Mouse (Mus musculus) liver, adult 2 months (tissue): Measurements from ENCODE around the gene Ppp1r12a. TPM values are rescaled to one million over a fixed set of nuclear protein-coding genes. Genes with fewer than 3 reads are reported as not detected.

ENCODE experiments used
- DNase-seq: peaks from one replicate; pipeline ENCODE4 v3.0.0-alpha.2; 2011; ENCODE audit warnings: low read depth, low spot score; ENCODE audit errors: extremely low read depth
- H3K27ac ChIP-seq: fragments of 200-500 bp; replicated peaks from 2 replicates; pipeline ENCODE4 v1.5.1; 2012; ENCODE audit warnings: low read depth, mild to moderate bottlenecking, control low read depth, inconsistent platforms, low read length; ENCODE audit not compliant: insufficient read depth
- H3K27me3 ChIP-seq: fragments of 200-500 bp; 2 replicates; pipeline ENCODE4 v1.6.1; 2012; ENCODE audit warnings: mild to moderate bottlenecking, moderate library complexity, low read length, inconsistent platforms; ENCODE audit not compliant: control insufficient read depth, insufficient read depth
- H3K36me3 ChIP-seq: fragments of 200-500 bp; 2 replicates; pipeline ENCODE4 v1.6.1; 2012; ENCODE audit warnings: low read length, inconsistent platforms; ENCODE audit not compliant: control insufficient read depth, insufficient read depth
- H3K4me1 ChIP-seq: fragments of 200-500 bp; 2 replicates; pipeline ENCODE4 v1.6.1; 2011; ENCODE audit warnings: low read length; ENCODE audit not compliant: control insufficient read depth, insufficient read depth
- H3K4me3 ChIP-seq: fragments of 200-500 bp; 2 replicates; pipeline ENCODE4 v1.5.1; 2011; ENCODE audit warnings: low read depth, mild to moderate bottlenecking, control low read depth, low read length, moderate library complexity; ENCODE audit not compliant: insufficient read depth
- H3K79me2 ChIP-seq: fragments of 200-500 bp; 2 replicates; pipeline ENCODE4 v1.6.1; 2012; ENCODE audit warnings: inconsistent platforms, mild to moderate bottlenecking, low read length, moderate library complexity; ENCODE audit not compliant: control insufficient read depth, insufficient read depth
- H3K9ac ChIP-seq: fragments of 200-500 bp; 2 replicates; pipeline ENCODE4 v1.6.1; 2012; ENCODE audit warnings: low read depth, mild to moderate bottlenecking, control low read depth, inconsistent platforms, low read length
- CTCF ChIP-seq: fragments of 200-500 bp; IDR thresholded peaks from 2 replicates; pipeline ENCODE4 v1.5.1; 2011; ENCODE audit warnings: low read depth, low read length, control low read depth
- POLR2A ChIP-seq: fragments of 200-500 bp; IDR thresholded peaks from 2 replicates; pipeline ENCODE4 v1.6.1; 2011; ENCODE audit warnings: low read length, control low read depth; ENCODE audit not compliant: insufficient read depth; ENCODE audit errors: extremely low read depth
- WGBS: fragments of 180-500 bp; shearing (Covaris S2); methylation state at CpG from one replicate; pipeline ENCODE4 v1.1.7; 2018; 5-methylcytosine and 5-hydroxymethylcytosine counted together
- polyA plus RNA-seq: library from polyadenylated mRNA; depleted of rRNA; stranded (reverse); fragments of >200 nt; gene quantifications from 2 replicates; pipeline ENCODE4 v1.2.3, GENCODE M21; 2012; rRNA removed
- total RNA-seq: library from RNA; depleted of rRNA; stranded (reverse); fragments of >200 nt; gene quantifications from 2 replicates; pipeline ENCODE4 v1.2.3, GENCODE M21; 2014; rRNA removed

Ppp1r12a gene
- total and polyA plus RNA-seq, 2 experiments = 5.5 to 38.5 TPM

GRCm38 (mm10) chr10:108333642-108334041, 171.6 kb downstream of the Ppp1r12a start:
- TF ChIP-seq POLR2A (no peak), CTCF (no peak)
- Histone ChIP-seq H3K27ac (peak overlapping the region; percentile 80), H3K27me3 (no peaks in the 10 kb centered on the region), H3K4me3 (peak overlapping the region; percentile 95), H3K79me2 (peaks cover 14% of the 10 kb centered on the region; the same call in 1 of the 2 replicates), H3K9ac (peak overlapping the region; percentile 92), H3K4me1 (peaks cover 2% of the 10 kb centered on the region; the same call in 1 of the 2 replicates), H3K36me3 (no peaks in the 10 kb centered on the region; the same call in 1 of the 2 replicates)
- peak; percentile 93 for DNase-seq
- 2% methylated on average over 12 of the region's 12 CpGs for WGBS

Other genes with a start within 250 kb of the Ppp1r12a start
- 7.1 and 7.5 TPM in 2 replicates for gene Pawr, start 169.9 kb downstream of the Ppp1r12a start, total RNA-seq
- gene Pawr, start 169.9 kb downstream of the Ppp1r12a start, polyA plus RNA-seq = 5.0 and 5.3 TPM in 2 replicates